ENCODE assay signal across 8 mouse cellular contexts in the genomic region with DNA sequence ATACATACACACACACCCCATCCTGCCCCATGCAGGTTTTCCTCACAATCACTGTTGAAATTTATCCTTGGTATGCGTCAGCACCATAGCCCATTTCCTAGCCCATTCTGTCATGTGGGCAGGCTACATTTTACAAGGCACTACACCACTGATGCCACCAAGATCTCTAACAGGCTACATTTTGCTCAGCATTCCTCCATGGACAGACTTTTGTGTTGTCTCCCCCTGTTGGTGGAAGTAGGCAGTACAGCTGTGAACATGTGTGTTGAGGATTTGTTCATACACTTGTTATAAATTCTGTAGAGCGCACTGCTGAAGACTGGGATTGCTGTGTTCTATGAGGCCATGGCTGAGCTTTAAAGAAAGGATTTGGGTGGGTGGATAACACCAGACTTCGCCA. TPM values are rescaled to one million over a fixed set of nuclear protein-coding genes. Genes with fewer than 3 reads are reported as not detected.
DNase-seq lines count a peak whose midpoint lies in the region; ATAC-seq and TF ChIP-seq lines count a peak whose summit lies in the region.

No protein-coding gene starts in this region.

- no peaks in the 10 kb centered on the region for H3K9me3 ChIP-seq in hindbrain, embryonic 11.5 days (ENCODE audit: control insufficient read depth, low read length)
- no peaks in the 10 kb centered on the region for H3K9me3 ChIP-seq in hindbrain, embryonic 12.5 days (replicated peaks)
- no peaks in the 10 kb centered on the region for H3K9me3 ChIP-seq in forebrain, embryonic 10.5 days
- no peaks in the 10 kb centered on the region for H3K9me3 ChIP-seq in intestine, postnatal 0 days (ENCODE audit: control insufficient read depth)
- H3K9me3 ChIP-seq in limb, embryonic 11.5 days (ENCODE audit: control insufficient read depth, low read length) = no peaks in the 10 kb centered on the region

- DNase-seq in hindbrain, embryonic 11.5 days (ENCODE audit: low spot score) = peak; percentile 89
- peak; percentile 48 for DNase-seq in c-Kit-negative CD71-positive TER-119-positive erythroid progenitor cells, embryonic 14.5 days (ENCODE audit: low read depth, low spot score)
- DNase-seq in forebrain, embryonic 10.5 days (ENCODE audit: extremely low spot score, low spot score) = peak; percentile 79
- peak; percentile 91 for DNase-seq in limb, embryonic 11.5 days (ENCODE audit: low spot score)
- DNase-seq in natural killer cell, adult 2 months (ENCODE audit: low spot score in 2 of 2) = peak; percentile 60 to 74
- DNase-seq in telencephalon, adult 2 months (ENCODE audit: low read depth, low spot score) = peak; percentile 80

- 82% methylated on average over 3 of the region's 3 CpGs for WGBS in hindbrain, embryonic 11.5 days
- 74% methylated on average over 3 of the region's 3 CpGs for WGBS in hindbrain, embryonic 12.5 days
- 80% methylated on average over 3 of the region's 3 CpGs for WGBS in forebrain, embryonic 10.5 days
- 75% methylated on average over 3 of the region's 3 CpGs for WGBS in intestine, postnatal 0 days
- 80% methylated on average over 3 of the region's 3 CpGs for WGBS in limb, embryonic 11.5 days

- H3K9ac ChIP-seq in hindbrain, embryonic 11.5 days (ENCODE audit: low read depth, low read length) = no peak overlapping the region
- no peak overlapping the region for H3K9ac ChIP-seq in hindbrain, embryonic 12.5 days
- H3K9ac ChIP-seq in intestine, postnatal 0 days (ENCODE audit: low read depth, low read length) = no peak overlapping the region
- no peak overlapping the region for H3K9ac ChIP-seq in limb, embryonic 11.5 days (ENCODE audit: low read length)

- ATAC-seq in hindbrain, embryonic 11.5 days (ENCODE audit: low FRiP score) = no peak; the same call in 1 of the 2 replicates
- ATAC-seq in hindbrain, embryonic 12.5 days (ENCODE audit: low FRiP score) = no peak; the same call in 1 of the 2 replicates
- ATAC-seq in intestine, postnatal 0 days = no peak
- ATAC-seq in limb, embryonic 11.5 days (ENCODE audit: insufficient number of reproducible peaks, low FRiP score, low TSS enrichment, low read depth) = no peak

- no peaks in the 10 kb centered on the region for H3K27me3 ChIP-seq in hindbrain, embryonic 11.5 days (ENCODE audit: control insufficient read depth, insufficient read depth, low read length)
- no peaks in the 10 kb centered on the region for H3K27me3 ChIP-seq in hindbrain, embryonic 12.5 days
- H3K27me3 ChIP-seq in forebrain, embryonic 10.5 days (ENCODE audit: poor library complexity, severe bottlenecking) = no peaks in the 10 kb centered on the region
- H3K27me3 ChIP-seq in intestine, postnatal 0 days (replicated peaks; ENCODE audit: control insufficient read depth, insufficient read depth, low read length) = no peaks in the 10 kb centered on the region
- no peaks in the 10 kb centered on the region for H3K27me3 ChIP-seq in limb, embryonic 11.5 days (ENCODE audit: control insufficient read depth, insufficient read depth, low read length)

- no peak overlapping the region for H3K4me2 ChIP-seq in hindbrain, embryonic 11.5 days (replicated peaks; ENCODE audit: low read depth, low read length)
- H3K4me2 ChIP-seq in hindbrain, embryonic 12.5 days (replicated peaks) = no peak overlapping the region
- no peak overlapping the region for H3K4me2 ChIP-seq in intestine, postnatal 0 days (replicated peaks; ENCODE audit: low read depth)
- no peak overlapping the region for H3K4me2 ChIP-seq in limb, embryonic 11.5 days (ENCODE audit: low read depth, severe bottlenecking)

- H3K27ac ChIP-seq in hindbrain, embryonic 11.5 days (ENCODE audit: low read depth, low read length) = no peak overlapping the region
- no peak overlapping the region; the same call in 1 of the 2 replicates for H3K27ac ChIP-seq in hindbrain, embryonic 12.5 days
- H3K27ac ChIP-seq in forebrain, embryonic 10.5 days = no peak overlapping the region
- no peak overlapping the region for H3K27ac ChIP-seq in intestine, postnatal 0 days (ENCODE audit: low read depth, low read length)
- H3K27ac ChIP-seq in limb, embryonic 11.5 days (replicated peaks; ENCODE audit: low read depth, low read length) = no peak overlapping the region

- H3K4me3 ChIP-seq in hindbrain, embryonic 11.5 days (ENCODE audit: low read depth, low read length) = no peak overlapping the region
- no peak overlapping the region for H3K4me3 ChIP-seq in hindbrain, embryonic 12.5 days
- no peak overlapping the region for H3K4me3 ChIP-seq in forebrain, embryonic 10.5 days
- no peak overlapping the region for H3K4me3 ChIP-seq in intestine, postnatal 0 days (ENCODE audit: low read depth, low read length)
- no peak overlapping the region for H3K4me3 ChIP-seq in limb, embryonic 11.5 days (ENCODE audit: low read depth, low read length)

- H3K36me3 ChIP-seq in hindbrain, embryonic 11.5 days (ENCODE audit: control insufficient read depth, insufficient read depth, low read length) = no peaks in the 10 kb centered on the region
- peaks cover 83% of the 10 kb centered on the region for H3K36me3 ChIP-seq in hindbrain, embryonic 12.5 days
- H3K36me3 ChIP-seq in forebrain, embryonic 10.5 days (replicated peaks) = peaks cover 93% of the 10 kb centered on the region
- peaks cover 12% of the 10 kb centered on the region; the same call in 1 of the 2 replicates for H3K36me3 ChIP-seq in intestine, postnatal 0 days (ENCODE audit: control insufficient read depth, insufficient read depth)
- peaks cover 19% of the 10 kb centered on the region for H3K36me3 ChIP-seq in limb, embryonic 11.5 days (ENCODE audit: control insufficient read depth, insufficient read depth, low read length)

- no peaks in the 10 kb centered on the region for H3K4me1 ChIP-seq in hindbrain, embryonic 11.5 days (replicated peaks; ENCODE audit: control insufficient read depth, insufficient read depth, low read length)
- no peaks in the 10 kb centered on the region for H3K4me1 ChIP-seq in hindbrain, embryonic 12.5 days
- no peaks in the 10 kb centered on the region for H3K4me1 ChIP-seq in forebrain, embryonic 10.5 days
- H3K4me1 ChIP-seq in intestine, postnatal 0 days (replicated peaks; ENCODE audit: control insufficient read depth, insufficient read depth, low read length) = no peaks in the 10 kb centered on the region
- no peaks in the 10 kb centered on the region for H3K4me1 ChIP-seq in limb, embryonic 11.5 days (ENCODE audit: control insufficient read depth, insufficient read depth, low read length)

- peak; percentile 93 for TF ChIP-seq CTCF in intestine, postnatal 0 days (IDR thresholded peaks at IDR 0.05; ENCODE audit: low read depth)

RNA-seq across cellular contexts. Expression of gene Adgrl1, which starts 21.7 kb away (rescaled TPM):
- polyA plus RNA-seq in hindbrain, embryonic 11.5 days (2014; fragmentation: Nextera tagmentation; extraction: Ambion mirVana) = 19.9 and 23.7 TPM in 2 replicates
- 38.7 and 41.5 TPM in 2 replicates for polyA plus RNA-seq in hindbrain, embryonic 12.5 days (2016; fragmentation: Nextera tagmentation; extraction: Ambion mirVana)
- polyA plus RNA-seq in forebrain, embryonic 10.5 days (2016; fragmentation: Nextera tagmentation; extraction: Ambion mirVana) = 11.1 and 12.5 TPM in 2 replicates
- polyA plus RNA-seq in intestine, postnatal 0 days (2015; fragmentation: Nextera tagmentation; extraction: Ambion mirVana) = 4.4 and 5.6 TPM in 2 replicates
- 20.7 and 23.0 TPM in 2 replicates for polyA plus RNA-seq in limb, embryonic 11.5 days (2014; fragmentation: Nextera tagmentation; extraction: Ambion mirVana)

RNA-seq across cellular contexts. Expression of gene Gm10644, which starts 33.4 kb away (rescaled TPM):
- polyA plus RNA-seq in hindbrain, embryonic 11.5 days (2014; fragmentation: Nextera tagmentation; extraction: Ambion mirVana) = 0.93 and 1.2 TPM in 2 replicates
- 1.0 and 1.1 TPM in 2 replicates for polyA plus RNA-seq in hindbrain, embryonic 12.5 days (2016; fragmentation: Nextera tagmentation; extraction: Ambion mirVana)
- 0.94 and 1.2 TPM in 2 replicates for polyA plus RNA-seq in forebrain, embryonic 10.5 days (2016; fragmentation: Nextera tagmentation; extraction: Ambion mirVana)
- 0.09 and 0.12 TPM in 2 replicates for polyA plus RNA-seq in intestine, postnatal 0 days (2015; fragmentation: Nextera tagmentation; extraction: Ambion mirVana)
- polyA plus RNA-seq in limb, embryonic 11.5 days (2014; fragmentation: Nextera tagmentation; extraction: Ambion mirVana) = 0.76 and 0.81 TPM in 2 replicates

RNA-seq across cellular contexts. Expression of gene Asf1b, which starts 33.7 kb away (rescaled TPM):
- 79.5 and 80.6 TPM in 2 replicates for polyA plus RNA-seq in hindbrain, embryonic 11.5 days (2014; fragmentation: Nextera tagmentation; extraction: Ambion mirVana)
- 37.6 and 40.9 TPM in 2 replicates for polyA plus RNA-seq in hindbrain, embryonic 12.5 days (2016; fragmentation: Nextera tagmentation; extraction: Ambion mirVana)
- polyA plus RNA-seq in forebrain, embryonic 10.5 days (2016; fragmentation: Nextera tagmentation; extraction: Ambion mirVana) = 112 and 114 TPM in 2 replicates
- polyA plus RNA-seq in intestine, postnatal 0 days (2015; fragmentation: Nextera tagmentation; extraction: Ambion mirVana) = 13.8 and 16.0 TPM in 2 replicates
- 81.8 and 84.1 TPM in 2 replicates for polyA plus RNA-seq in limb, embryonic 11.5 days (2014; fragmentation: Nextera tagmentation; extraction: Ambion mirVana)

RNA-seq across cellular contexts. Expression of gene Prkaca, which starts 51.2 kb away (rescaled TPM):
- polyA plus RNA-seq in hindbrain, embryonic 11.5 days (2014; fragmentation: Nextera tagmentation; extraction: Ambion mirVana) = 139 TPM in 2 replicates
- polyA plus RNA-seq in hindbrain, embryonic 12.5 days (2016; fragmentation: Nextera tagmentation; extraction: Ambion mirVana) = 201 and 213 TPM in 2 replicates
- 148 and 158 TPM in 2 replicates for polyA plus RNA-seq in forebrain, embryonic 10.5 days (2016; fragmentation: Nextera tagmentation; extraction: Ambion mirVana)
- polyA plus RNA-seq in intestine, postnatal 0 days (2015; fragmentation: Nextera tagmentation; extraction: Ambion mirVana) = 70.7 and 72.5 TPM in 2 replicates
- 145 and 156 TPM in 2 replicates for polyA plus RNA-seq in limb, embryonic 11.5 days (2014; fragmentation: Nextera tagmentation; extraction: Ambion mirVana)
